Mouse (Mus musculus) forebrain, embryonic 15.5 days (tissue): ENCODE results near the gene Iqca. TPM values are rescaled to one million over a fixed set of nuclear protein-coding genes. Genes with fewer than 3 reads are reported as not detected.

Source experiments
- ATAC-seq: fragments of 200-750 bp; cut with Nextera tagmentation; replicated peaks from 2 replicates; pipeline ENCODE4 v1.8.0; 2017; ENCODE audit warnings: mild to moderate bottlenecking, moderate TSS enrichment, moderate library complexity
- H3K27ac ChIP-seq: fragments of 300-500 bp; sonication (generic); replicated peaks from 2 replicates; pipeline ENCODE4 v1.5.1; 2015; ENCODE audit warnings: mild to moderate bottlenecking, inconsistent platforms
- H3K27me3 ChIP-seq: fragments of 300-500 bp; sonication (generic); 2 replicates; pipeline ENCODE4 v1.6.1; 2015; ENCODE audit warnings: inconsistent platforms
- H3K36me3 ChIP-seq: fragments of 300-500 bp; sonication (generic); 2 replicates; pipeline ENCODE4 v1.6.1; 2015; ENCODE audit warnings: mild to moderate bottlenecking, inconsistent platforms
- H3K4me1 ChIP-seq: fragments of 300-500 bp; sonication (generic); 2 replicates; pipeline ENCODE4 v1.6.1; 2015; ENCODE audit warnings: inconsistent platforms
- H3K4me2 ChIP-seq: fragments of 300-500 bp; sonication (generic); replicated peaks from 2 replicates; pipeline ENCODE4 v1.6.1; 2015; ENCODE audit warnings: mild to moderate bottlenecking, inconsistent platforms
- H3K4me3 ChIP-seq: fragments of 300-500 bp; sonication (generic); 2 replicates; pipeline ENCODE4 v1.5.1; 2015; ENCODE audit warnings: mild to moderate bottlenecking, inconsistent platforms
- H3K9ac ChIP-seq: fragments of 300-500 bp; sonication (generic); replicated peaks from 2 replicates; pipeline ENCODE4 v1.6.1; 2015; ENCODE audit warnings: mild to moderate bottlenecking, inconsistent platforms
- H3K9me3 ChIP-seq: fragments of 300-500 bp; sonication (generic); 2 replicates; pipeline ENCODE4 v1.6.1; 2016; ENCODE audit warnings: inconsistent platforms
- WGBS: fragments of 180-500 bp; shearing (Covaris S2); methylation state at CpG from one replicate; pipeline ENCODE4 v1.1.7; 2015; ENCODE audit warnings: mixed read lengths; 5-methylcytosine and 5-hydroxymethylcytosine counted together
- polyA plus RNA-seq: library from polyadenylated mRNA; unstranded; fragments of >200 nt; fragmentation: Nextera tagmentation; extraction: Ambion mirVana; gene quantifications from 2 replicates; pipeline ENCODE4 v1.2.1, GENCODE M21; 2015

Gene Iqca
- polyA plus RNA-seq, 1 experiment from 2014 or later: 1.3 TPM

DNA sequence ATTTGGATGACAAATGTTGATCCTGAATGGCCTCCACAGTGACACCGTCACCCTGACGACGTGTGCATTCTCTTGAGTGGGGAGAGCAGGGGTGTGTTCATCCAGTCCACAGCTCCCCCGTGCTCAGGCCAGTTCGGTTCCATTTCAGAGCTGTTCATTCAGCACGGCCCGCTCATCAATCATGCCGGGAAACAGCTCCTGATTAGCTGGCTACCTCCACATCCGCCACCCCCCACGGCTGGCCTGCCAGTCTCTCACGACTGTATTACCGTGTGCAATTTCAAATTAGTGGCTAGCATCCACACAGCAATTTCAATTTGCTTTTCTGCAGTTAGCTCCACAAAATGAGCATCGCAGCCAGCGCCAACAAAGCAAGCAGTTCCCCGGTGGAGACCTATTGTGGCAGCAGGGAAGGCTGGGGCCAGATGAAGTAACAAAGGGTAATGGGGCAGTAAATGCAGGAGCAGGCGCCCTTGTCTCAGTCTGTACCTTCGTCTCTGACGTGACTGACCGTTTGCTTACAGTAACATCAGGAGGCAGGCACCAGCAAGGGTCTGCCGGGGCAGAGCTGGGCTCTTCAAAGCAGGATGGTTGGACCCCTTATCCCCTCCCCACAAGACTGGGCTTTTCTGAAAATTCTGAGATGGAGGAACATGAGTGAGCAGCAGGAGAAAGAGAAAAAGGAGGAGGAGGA, 103.0 kb downstream of the Iqca start:
- Histone ChIP-seq H3K4me1 (peaks cover 6% of the 10 kb centered on the region; the same call in 1 of the 2 replicates), H3K4me3 (no peak overlapping the region), H3K9me3 (no peaks in the 10 kb centered on the region), H3K27ac (no peak overlapping the region), H3K27me3 (peaks cover 9% of the 10 kb centered on the region; the same call in 1 of the 2 replicates), H3K9ac (no peak overlapping the region), H3K4me2 (no peak overlapping the region), H3K36me3 (no peaks in the 10 kb centered on the region)
- ATAC-seq: no peak; the same call in 1 of the 2 replicates
- WGBS: 31% methylated on average over 20 of the region's 20 CpGs

DNA sequence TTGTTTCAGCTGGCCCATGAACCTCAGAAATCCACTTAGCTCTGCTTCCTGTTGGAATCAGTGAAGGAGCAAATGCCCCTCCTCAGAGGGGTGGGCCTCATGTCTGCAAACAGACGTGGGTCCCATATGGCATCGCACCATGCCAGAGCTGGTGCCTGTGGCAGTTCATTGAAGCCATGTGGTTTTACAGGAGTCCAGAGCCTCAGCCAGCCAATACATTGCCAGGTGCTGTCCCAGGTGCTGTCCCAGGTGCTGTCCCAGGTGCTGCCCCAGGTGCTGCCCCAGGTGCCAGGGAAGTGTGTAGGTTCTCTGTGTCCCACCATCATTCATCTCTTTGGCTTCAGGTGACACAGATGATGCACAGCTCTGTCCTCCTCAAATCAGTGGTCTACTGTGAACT, 124.9 kb downstream of the Iqca start:
- 66% methylated on average over 2 of the region's 2 CpGs for whole genome bisulfite sequencing
- Histone ChIP-seq H3K27ac (no peak overlapping the region), H3K4me3 (no peak overlapping the region), H3K9ac (no peak overlapping the region), H3K36me3 (no peaks in the 10 kb centered on the region), H3K4me2 (no peak overlapping the region), H3K9me3 (no peaks in the 10 kb centered on the region), H3K4me1 (no peaks in the 10 kb centered on the region), H3K27me3 (0 out of 2 replicates have a peak, but pooled peaks cover 5% of the 10 kb centered on the region)
- no peak for ATAC-seq

DNA sequence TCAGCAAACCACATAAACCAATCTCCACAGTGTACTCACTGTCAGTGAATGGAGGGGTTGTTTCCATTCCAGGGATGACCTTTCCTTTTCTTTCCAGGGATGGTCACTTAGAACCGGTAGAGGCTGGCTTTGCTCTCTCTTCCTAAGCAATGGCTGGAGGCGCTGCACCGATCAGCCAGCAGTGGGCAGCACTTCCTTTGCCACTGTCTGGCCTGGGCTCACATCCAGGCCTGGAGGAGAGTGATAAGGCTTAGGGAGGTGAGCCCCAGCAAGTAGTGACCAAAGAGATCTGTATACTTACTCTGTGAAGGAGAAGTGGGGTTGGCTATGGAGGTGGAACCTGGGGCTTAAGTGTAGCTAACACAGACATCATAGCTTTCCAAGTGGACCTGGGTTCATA, 126.3 kb downstream of the Iqca start:
- 0 out of 2 replicates have a peak, but pooled peaks cover 5% of the 10 kb centered on the region for H3K27me3 ChIP-seq
- WGBS: 25% methylated on average over 3 of the region's 3 CpGs
- no peak overlapping the region for H3K27ac ChIP-seq
- no peak overlapping the region for H3K4me3 ChIP-seq
- no peak for ATAC-seq
- no peak overlapping the region for H3K9ac ChIP-seq
- no peaks in the 10 kb centered on the region for H3K9me3 ChIP-seq
- H3K36me3 ChIP-seq: no peaks in the 10 kb centered on the region
- H3K4me2 ChIP-seq: no peak overlapping the region
- no peaks in the 10 kb centered on the region for H3K4me1 ChIP-seq

DNA sequence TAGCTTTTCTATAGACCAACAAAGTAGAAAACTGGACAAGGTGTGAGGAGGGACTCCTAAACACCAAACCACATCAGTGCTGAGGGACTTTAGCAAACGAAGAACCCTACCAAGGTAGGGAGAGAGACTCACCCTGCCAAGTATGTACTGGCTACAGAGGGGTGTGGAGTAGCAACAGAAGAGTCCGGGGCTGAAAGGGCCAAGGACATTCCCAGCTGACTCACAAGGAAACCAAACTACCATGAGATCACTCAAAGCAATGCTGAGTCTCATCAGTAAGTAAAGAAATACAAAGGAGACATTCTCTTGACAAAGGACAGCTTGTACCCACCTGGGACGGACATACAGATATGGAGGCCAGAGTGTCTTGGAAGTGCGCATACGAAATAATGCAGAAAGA, 132.9 kb downstream of the Iqca start:
- Histone ChIP-seq H3K27me3 (0 out of 2 replicates have a peak, but pooled peaks cover 2% of the 10 kb centered on the region), H3K27ac (no peak overlapping the region), H3K9me3 (no peaks in the 10 kb centered on the region), H3K36me3 (no peaks in the 10 kb centered on the region), H3K9ac (no peak overlapping the region), H3K4me1 (no peaks in the 10 kb centered on the region), H3K4me3 (no peak overlapping the region), H3K4me2 (no peak overlapping the region)
- 83% methylated on average over 5 of the region's 5 CpGs for WGBS
- ATAC-seq: no peak

DNA sequence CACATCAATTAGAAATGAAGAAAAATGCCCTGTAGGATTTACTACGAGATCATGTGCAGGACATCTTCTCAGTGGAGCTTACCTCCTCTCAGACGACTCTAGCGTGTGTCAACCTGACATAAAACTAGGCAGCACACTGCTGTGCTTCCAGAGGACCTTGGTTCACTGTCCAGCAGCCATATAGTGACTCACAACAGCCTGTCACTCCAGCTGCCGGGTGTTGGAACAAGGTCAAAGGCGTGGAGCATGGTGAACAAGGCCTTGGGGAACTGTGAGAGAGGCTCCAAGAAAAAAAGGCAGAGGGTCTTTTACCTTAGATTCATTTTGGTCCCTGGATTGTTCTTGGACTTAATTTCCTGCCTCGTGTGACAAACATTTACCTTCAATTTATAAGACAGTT, 135.1 kb downstream of the Iqca start:
- H3K9me3 ChIP-seq: no peaks in the 10 kb centered on the region
- H3K4me3 ChIP-seq: no peak overlapping the region
- H3K27me3 ChIP-seq: no peaks in the 10 kb centered on the region
- WGBS: 83% methylated on average over 6 of the region's 6 CpGs
- ATAC-seq: no peak
- H3K4me1 ChIP-seq: no peaks in the 10 kb centered on the region
- no peaks in the 10 kb centered on the region for H3K36me3 ChIP-seq
- H3K9ac ChIP-seq: no peak overlapping the region
- H3K27ac ChIP-seq: no peak overlapping the region
- H3K4me2 ChIP-seq: no peak overlapping the region

DNA sequence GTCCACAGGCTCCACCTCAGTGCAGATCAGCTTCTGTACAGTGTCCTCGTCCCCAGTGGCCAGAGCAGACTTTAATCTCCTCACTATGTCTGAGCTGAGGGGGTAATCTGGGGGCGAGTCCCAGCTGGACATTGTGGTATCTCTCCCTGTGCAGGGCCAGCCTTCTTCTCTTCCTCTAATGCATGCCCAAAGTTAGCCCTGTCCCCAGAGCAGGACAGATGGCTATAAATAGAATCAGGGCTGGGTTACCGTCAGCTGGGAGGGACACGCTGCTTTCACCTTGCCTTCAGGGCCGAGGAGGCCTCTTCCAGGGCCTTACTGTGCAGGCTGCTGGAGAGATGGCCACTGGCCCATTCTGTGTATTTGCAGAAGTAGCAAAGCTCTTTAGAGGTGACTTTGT, 138.8 kb downstream of the Iqca start, which contains the start of gene Asb18:
TSS of gene Asb18 (minus strand) at position 221 of the 400 bp plus-strand sequence.
- H3K4me3 ChIP-seq: no peak within 1 kb of the TSS
- WGBS: 77% methylated on average over 5 of the region's 5 CpGs

DNA sequence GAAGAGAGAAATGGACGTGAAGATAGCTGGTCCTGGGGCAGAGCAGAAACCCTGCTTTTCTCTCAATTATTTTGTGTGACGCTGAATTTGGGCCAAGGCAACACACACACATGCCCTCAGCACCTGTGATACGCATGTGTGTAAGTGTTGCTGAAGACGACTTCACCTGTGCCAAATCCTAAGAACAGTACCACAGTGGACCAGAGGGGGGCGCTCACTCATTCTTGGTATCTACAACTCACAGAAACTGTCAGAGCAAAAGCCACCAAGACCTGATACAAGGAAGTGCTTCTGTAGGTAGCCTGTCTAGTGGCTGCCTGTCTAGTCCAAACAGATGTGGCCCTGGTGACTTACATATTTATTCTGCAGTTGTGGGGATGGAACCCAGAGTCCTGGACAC, 139.9 kb downstream of the Iqca start:
- no peak overlapping the region for H3K27ac ChIP-seq
- no peaks in the 10 kb centered on the region for H3K36me3 ChIP-seq
- no peak overlapping the region for H3K9ac ChIP-seq
- peaks cover 4% of the 10 kb centered on the region; the same call in 1 of the 2 replicates for H3K4me1 ChIP-seq
- no peaks in the 10 kb centered on the region for H3K27me3 ChIP-seq
- ATAC-seq: no peak
- H3K9me3 ChIP-seq: no peaks in the 10 kb centered on the region
- H3K4me3 ChIP-seq: no peak overlapping the region
- no peak overlapping the region for H3K4me2 ChIP-seq
- WGBS: 81% methylated on average over 5 of the region's 5 CpGs

More for the DNA sequence above, 138.8 kb downstream of the Iqca start, which contains the start of gene Asb18:
- H3K27ac ChIP-seq: no peak within 1 kb of the TSS
- ATAC-seq: no peak
- no peak within 1 kb of the TSS for H3K9ac ChIP-seq
- H3K9me3 ChIP-seq: no peaks in the 10 kb centered on the region
- peaks cover 3% of the 10 kb centered on the region; the same call in 1 of the 2 replicates for H3K4me1 ChIP-seq
- H3K4me2 ChIP-seq: no peak within 1 kb of the TSS
- H3K36me3 ChIP-seq: no peaks in the 10 kb centered on the region
- no peaks in the 10 kb centered on the region for H3K27me3 ChIP-seq

DNA sequence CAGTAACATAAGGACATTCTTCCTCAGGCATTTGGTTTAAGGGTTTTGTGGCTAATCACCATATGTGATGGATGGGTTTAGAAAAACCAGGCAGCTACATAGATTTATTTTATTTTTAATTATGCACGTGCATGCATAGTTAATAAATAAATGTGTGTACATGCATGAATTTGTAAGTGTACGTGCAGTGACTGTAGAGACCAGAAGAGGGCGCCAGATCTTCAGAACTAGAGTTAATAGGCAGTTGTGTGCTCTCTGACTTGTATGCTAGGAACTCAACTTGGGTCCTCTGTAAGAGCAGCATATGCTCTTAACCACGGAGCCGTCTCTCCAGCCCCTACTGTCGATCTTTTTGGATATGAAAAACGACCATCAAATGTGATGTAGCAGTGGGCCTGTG, 140.4 kb downstream of the Iqca start:
- 66% methylated on average over 7 of the region's 7 CpGs for WGBS
- no peaks in the 10 kb centered on the region for H3K9me3 ChIP-seq

DNA sequence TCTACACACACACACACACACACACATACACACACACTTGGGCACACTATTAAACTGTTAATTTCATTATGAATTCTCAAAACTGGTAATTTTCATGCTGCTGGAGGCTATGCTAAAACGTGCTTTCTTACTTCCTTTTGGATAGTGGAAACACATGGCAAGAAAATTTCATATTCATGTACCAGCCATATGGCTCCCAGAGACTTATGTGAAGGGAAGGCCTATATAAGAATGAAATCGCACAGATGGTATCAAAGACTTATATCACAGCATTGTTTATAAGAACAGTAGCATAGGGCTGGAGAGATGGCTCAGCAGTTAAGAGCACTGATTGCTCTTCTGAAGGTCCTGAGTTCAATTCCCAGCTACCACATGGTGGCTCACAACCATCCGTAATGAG, 141.0 kb downstream of the Iqca start:
- H3K9ac ChIP-seq: no peak overlapping the region
- no peak overlapping the region for H3K4me3 ChIP-seq
- peak; percentile 58 for ATAC-seq
- H3K9me3 ChIP-seq: no peaks in the 10 kb centered on the region
- H3K27ac ChIP-seq: no peak overlapping the region
- no peaks in the 10 kb centered on the region for H3K36me3 ChIP-seq
- no peak overlapping the region for H3K4me2 ChIP-seq
- 72% methylated on average over 3 of the region's 3 CpGs for WGBS
- peaks cover 11% of the 10 kb centered on the region for H3K4me1 ChIP-seq
- no peaks in the 10 kb centered on the region for H3K27me3 ChIP-seq

More for the DNA sequence above, 140.4 kb downstream of the Iqca start:
- no peak overlapping the region for H3K4me2 ChIP-seq
- no peak overlapping the region for H3K27ac ChIP-seq
- no peak overlapping the region for H3K4me3 ChIP-seq
- H3K4me1 ChIP-seq: peaks cover 4% of the 10 kb centered on the region; the same call in 1 of the 2 replicates
- H3K36me3 ChIP-seq: no peaks in the 10 kb centered on the region
- no peak for ATAC-seq
- H3K9ac ChIP-seq: no peak overlapping the region
- H3K27me3 ChIP-seq: no peaks in the 10 kb centered on the region

DNA sequence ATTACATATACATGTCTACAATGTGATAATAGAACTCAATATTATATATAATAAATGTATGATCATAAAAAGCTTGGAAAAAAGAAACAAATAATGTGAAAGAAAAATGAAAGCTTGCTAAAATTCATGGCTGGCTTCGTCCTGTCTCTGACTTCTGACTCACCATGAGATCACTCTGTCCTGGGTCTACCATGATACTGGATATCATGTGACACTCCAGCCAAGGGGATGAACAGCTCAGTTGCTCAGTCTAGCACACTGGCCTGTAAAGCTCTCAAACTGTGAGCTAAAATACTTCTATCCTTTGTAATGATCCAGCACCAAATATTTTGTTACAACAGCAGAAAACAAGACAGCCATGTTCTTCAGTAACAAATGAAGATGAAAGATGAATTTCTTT, 143.1 kb downstream of the Iqca start:
- H3K9ac ChIP-seq: no peak overlapping the region
- 87% methylated on average over 1 of the region's 1 CpGs for WGBS

DNA sequence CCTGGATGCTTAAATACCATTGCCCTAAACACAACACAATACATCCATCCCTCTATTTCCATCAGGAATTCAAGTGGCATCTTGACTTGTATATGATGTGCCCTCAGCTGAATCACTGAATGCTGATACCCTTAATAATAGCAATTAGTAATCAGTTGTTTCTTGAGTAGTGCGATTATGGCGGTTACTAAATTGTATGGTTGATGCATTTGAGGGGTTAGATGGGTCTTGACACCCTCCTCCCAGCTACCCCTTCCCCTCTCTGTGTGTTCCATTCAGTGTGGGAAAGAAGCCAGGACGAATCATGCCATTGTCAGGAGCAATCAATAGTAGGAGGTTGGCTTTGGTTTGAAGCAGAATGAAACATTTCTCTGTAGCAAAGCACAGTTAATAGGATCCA, 144.0 kb downstream of the Iqca start:
- H3K27me3 ChIP-seq: no peaks in the 10 kb centered on the region
- 52% methylated on average over 3 of the region's 3 CpGs for WGBS
- no peak overlapping the region; the same call in 1 of the 2 replicates for H3K27ac ChIP-seq
- no peak overlapping the region for H3K4me3 ChIP-seq
- H3K36me3 ChIP-seq: no peaks in the 10 kb centered on the region
- no peaks in the 10 kb centered on the region for H3K9me3 ChIP-seq
- peaks cover 21% of the 10 kb centered on the region for H3K4me1 ChIP-seq
- no peak overlapping the region for H3K9ac ChIP-seq
- ATAC-seq: peak; percentile 7; the same call in 1 of the 2 replicates
- no peak overlapping the region for H3K4me2 ChIP-seq

More for the DNA sequence above, 143.1 kb downstream of the Iqca start:
- ATAC-seq: no peak
- H3K4me1 ChIP-seq: peaks cover 21% of the 10 kb centered on the region
- no peak overlapping the region for H3K27ac ChIP-seq
- H3K27me3 ChIP-seq: no peaks in the 10 kb centered on the region
- no peak overlapping the region for H3K4me3 ChIP-seq
- no peak overlapping the region for H3K4me2 ChIP-seq
- H3K36me3 ChIP-seq: no peaks in the 10 kb centered on the region
- H3K9me3 ChIP-seq: no peaks in the 10 kb centered on the region

DNA sequence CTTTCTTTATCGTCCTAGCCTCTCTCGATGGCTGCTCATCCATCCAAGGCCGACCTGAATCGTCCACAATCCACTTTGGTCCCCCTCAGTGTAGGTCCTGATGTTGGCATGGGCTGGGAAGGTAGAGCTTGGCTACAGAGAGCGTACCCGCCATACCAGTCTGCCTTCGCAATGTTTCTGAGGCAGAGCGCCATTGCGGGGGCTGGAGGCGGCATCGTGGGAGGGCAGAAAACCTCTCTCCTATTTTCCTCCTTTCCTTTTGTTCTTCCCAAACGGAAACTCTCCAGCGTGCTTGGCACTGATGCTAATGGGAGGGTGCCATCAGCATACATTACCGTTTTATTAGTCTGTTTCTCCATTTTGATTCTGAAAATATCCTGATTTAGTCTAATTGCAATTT, 146.5 kb downstream of the Iqca start:
- H3K4me1 ChIP-seq: peaks cover 21% of the 10 kb centered on the region
- no peaks in the 10 kb centered on the region for H3K9me3 ChIP-seq
- H3K27ac ChIP-seq: peak overlapping the region; percentile 39
- 53% methylated on average over 14 of the region's 14 CpGs for WGBS
- peak; percentile 39; the same call in 1 of the 2 replicates for ATAC-seq
- H3K36me3 ChIP-seq: no peaks in the 10 kb centered on the region
- no peak overlapping the region for H3K9ac ChIP-seq
- no peaks in the 10 kb centered on the region for H3K27me3 ChIP-seq
- H3K4me3 ChIP-seq: no peak overlapping the region
- peak overlapping the region; percentile 22 for H3K4me2 ChIP-seq
